Mouse (Mus musculus): ENCODE measurements around the gene Riok1.

Gene Riok1

DNA sequence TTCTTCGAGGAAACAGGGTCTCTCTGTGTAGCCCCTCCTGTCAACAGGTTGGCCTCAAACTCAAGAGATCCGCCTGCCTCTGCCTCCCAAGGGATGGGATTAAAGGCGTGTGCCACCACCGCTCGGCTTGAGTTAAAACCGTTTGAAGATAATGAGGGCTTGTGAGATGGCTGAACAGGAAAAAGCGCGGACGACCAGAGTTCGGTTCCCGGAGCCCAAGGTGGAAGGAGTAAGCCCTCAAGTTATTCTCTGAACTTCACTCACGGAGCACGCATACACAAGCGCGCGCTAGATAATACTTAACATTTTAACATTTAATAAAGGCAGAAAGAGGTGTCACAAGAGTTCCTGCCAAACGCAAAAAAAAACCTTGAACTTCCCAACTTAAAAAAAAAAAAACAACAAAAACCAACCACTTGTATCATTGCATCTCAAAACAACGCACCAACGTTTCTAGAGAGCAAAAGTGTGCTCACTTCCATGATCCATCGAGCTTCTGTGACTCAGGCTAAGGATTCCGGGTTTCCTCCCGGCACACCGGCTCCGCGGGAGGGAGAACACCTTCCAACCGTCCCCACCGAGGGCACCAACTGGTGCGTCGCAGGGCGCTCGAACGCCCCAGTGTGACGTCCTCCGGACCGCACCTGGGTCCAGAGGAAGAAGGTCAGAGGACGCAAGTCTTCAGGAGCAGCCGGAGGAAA, at the start of gene Riok1:
TSS of gene Riok1 (plus strand) at position 653 of the 701 bp plus-strand sequence.
- peak; percentile 22 to 23 for DNase-seq (ENCODE audit: low spot score in 2 of 2)

- no peak for DNase-seq (ENCODE audit: low spot score in 2 of 2)
These were observed 47.1 kb upstream of the Riok1 start for GRCm38 (mm10) chr13:37989701-37990100.

DNA sequence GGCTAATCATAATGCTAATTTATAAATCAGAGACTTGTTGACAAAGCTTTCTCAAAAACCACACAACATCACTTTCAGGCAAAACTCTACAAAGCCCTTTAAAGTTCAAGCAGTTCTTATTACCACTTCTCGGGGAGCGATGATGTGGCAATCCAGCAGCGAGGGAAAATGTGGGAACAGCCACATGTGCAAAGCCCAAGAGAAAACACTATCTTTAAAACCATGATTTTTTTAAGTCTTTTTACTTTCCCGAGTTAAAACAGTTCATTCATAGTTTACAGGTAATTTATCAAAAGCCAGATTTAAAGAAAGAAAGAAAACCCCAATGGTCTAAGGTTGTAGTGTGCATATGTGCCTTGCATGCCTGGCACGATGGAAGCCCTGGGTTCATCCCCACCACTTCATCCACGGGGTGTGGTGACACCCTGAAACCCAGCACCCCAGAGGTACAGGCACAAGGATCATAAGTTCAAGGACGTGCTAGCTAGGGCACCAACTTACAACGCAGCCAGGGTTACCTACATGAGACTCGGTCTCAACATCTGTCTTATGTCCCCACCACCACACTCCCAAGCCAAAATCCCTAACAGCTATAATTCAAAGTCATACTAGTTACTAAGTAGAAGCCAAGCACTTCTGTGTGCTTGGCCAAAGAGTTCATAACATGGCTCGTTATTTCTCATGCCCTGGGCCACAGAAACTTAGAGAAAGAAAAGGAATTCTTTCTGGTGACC, 44.0 kb upstream of the Riok1 start:
- DNase-seq (ENCODE audit: low spot score in 2 of 2) = peak in 1 of 2 experiments; percentile 28

DNA sequence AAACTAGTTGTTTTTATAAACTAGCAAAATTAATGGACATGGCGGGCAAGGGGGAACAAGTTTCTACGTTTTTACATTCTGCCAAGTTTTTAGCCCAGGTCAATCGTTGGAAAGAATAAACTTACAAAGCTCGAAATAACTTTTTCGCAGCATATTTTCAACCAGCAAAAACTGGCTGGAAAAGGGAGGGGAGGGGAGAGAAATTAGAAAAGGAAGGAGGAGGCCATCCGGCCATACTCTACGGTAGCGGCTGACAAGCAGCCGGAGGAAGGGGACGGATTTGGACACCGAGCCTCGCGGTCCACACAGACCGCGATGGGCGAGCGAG, 43.5 kb upstream of the Riok1 start:
- no peak for DNase-seq (ENCODE audit: low spot score in 2 of 2)

DNA sequence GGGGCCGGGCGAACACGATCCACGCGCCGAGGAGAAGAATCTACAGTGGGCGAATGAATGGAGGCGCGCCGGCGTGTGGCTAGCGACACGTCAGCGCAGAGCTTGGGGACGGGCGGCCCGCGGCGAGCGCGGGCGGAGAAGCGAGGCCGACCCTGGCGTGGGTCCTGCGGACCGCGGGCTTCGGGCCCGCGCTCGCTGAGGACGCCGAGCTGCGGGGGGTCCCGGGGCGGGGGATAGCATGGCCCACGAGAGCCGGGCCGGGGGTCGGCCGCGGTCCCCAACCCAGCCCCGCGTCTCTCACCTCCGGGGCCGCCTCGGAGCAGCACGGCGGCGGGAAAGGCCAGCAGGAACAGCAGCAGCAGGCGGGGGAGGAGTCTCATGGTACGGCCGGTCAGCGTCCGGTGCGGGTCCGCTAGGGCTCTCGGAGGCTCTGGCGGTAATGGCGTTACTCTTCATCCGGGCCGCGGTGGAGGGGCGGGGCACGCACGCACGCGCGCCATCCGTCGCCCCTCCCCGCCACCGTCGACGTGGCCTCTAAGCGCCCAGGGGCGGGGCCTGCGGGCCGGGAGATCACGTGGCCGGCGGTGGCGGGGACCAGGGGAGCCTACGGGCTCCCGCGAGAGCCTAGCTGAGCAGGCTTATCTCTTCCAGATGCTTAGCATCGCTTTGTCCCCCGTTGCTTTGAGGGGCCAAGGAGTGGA, 42.9 kb upstream of the Riok1 start, which contains the start of gene Ssr1:
TSS of gene Ssr1 (minus strand) at position 514 of the 701 bp plus-strand sequence.
- DNase-seq (ENCODE audit: low spot score in 2 of 2) = peak; percentile 97

DNA sequence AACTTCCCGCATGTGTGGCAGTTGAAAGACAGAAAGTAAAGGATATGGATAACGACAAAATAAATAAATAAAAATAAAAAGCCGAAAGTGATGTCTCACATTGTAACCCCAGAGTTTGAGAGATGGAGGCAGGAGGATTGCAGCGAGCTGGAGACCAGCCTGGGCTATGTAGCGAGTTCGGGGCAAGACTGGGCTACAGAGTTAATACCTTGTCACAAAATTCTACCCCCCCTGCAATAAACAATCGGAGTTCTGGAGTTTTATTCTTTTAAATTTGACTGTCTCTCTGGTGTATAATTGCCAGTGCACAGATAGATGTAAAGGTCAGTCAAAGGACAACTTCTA, 42.4 kb upstream of the Riok1 start:
- no peak for DNase-seq (ENCODE audit: low spot score in 2 of 2)

GRCm38 (mm10) chr13:37999713-38000112, 37.1 kb upstream of the Riok1 start:
- DNase-seq (ENCODE audit: low spot score in 2 of 2) = no peak

- no peak for DNase-seq (ENCODE audit: low spot score in 2 of 2)
These were observed 34.3 kb upstream of the Riok1 start for GRCm38 (mm10) chr13:38002461-38002860.

DNA sequence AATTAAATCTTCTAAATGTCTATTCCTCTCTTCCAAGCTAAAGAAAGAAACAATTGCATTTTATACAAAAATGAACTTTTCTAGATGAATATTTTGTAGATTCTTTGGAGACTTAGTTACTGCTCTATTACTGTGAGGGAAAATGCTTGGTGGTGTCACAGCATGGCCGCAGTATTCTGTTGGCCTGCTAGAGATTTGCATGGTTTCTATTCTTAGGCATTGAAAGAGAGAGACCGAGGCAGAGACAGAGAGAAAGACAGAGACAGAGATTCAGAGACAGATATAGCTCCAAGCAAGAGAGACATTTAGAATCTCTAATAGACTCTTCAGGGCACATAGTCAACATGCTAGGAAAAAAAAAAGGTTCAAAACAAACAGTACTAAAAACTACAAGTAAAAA, 28.8 kb upstream of the Riok1 start:
- DNase-seq (ENCODE audit: low spot score in 2 of 2) = no peak

- no peak for DNase-seq (ENCODE audit: low spot score in 2 of 2)
These were observed 26.9 kb upstream of the Riok1 start for GRCm38 (mm10) chr13:38009721-38010408.

GRCm38 (mm10) chr13:38010444-38010910, 26.3 kb upstream of the Riok1 start:
- no peak for DNase-seq (ENCODE audit: low spot score in 2 of 2)

- no peak for DNase-seq (ENCODE audit: low spot score in 2 of 2)
These were observed 24.4 kb upstream of the Riok1 start for GRCm38 (mm10) chr13:38012436-38012835.

DNA sequence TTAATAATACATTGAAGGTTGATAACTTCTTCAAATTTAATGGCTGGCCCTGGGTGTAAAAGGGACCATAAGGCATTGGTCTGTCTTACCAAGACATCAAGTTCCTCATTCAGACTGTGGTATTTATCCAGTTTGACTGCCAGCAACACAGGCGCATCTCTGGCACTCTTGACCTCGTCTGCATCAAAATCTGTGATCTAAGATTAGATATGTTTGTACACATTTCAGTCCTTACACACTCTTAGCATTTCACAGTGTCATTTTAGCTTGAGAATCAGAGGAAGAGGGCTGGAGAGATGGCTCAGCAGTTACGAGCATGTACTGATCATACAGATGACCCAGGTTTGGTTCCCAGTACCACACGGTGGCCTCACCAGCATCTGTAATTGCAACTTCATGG, 21.2 kb upstream of the Riok1 start:
- DNase-seq (ENCODE audit: low spot score in 2 of 2) = no peak

DNA sequence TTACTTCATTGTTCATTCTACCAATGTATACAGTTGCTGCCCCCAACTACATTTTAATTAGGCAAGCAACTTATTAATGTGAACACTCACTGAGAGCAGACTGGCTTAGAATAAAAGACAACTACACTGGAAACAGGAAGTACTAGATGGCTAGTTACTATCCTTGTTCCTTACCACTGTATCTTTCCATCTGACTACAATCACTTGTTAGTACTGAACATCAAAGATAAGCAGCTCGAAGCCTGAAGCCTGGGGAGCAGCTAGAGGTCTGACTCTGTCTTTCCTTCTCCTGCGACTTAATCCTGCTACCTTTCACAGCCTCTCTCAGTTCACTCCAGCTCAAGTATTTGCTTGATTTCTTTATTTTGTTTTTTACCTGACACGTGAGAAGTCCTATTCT, 18.0 kb upstream of the Riok1 start:
- DNase-seq (ENCODE audit: low spot score in 2 of 2) = no peak

DNA sequence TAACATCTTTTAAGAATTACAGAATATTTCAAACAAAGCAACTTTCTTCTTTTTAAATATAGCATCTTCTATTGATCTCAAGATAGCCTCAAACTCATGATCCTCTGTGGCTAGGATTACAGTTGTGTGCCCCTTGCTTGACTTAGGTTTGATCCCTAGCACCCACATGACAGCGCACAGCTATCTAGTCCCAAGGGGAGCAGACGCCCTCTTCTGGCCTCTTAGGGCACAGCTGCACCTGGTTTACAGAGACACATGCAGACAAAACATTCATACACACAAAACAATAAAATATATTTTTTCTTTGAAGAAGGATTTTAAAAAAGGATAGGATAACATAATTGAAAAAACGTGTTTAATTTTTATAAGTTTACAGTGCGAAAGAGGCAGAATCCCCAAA, 10.9 kb upstream of the Riok1 start:
- no peak for DNase-seq (ENCODE audit: low spot score in 2 of 2)

DNA sequence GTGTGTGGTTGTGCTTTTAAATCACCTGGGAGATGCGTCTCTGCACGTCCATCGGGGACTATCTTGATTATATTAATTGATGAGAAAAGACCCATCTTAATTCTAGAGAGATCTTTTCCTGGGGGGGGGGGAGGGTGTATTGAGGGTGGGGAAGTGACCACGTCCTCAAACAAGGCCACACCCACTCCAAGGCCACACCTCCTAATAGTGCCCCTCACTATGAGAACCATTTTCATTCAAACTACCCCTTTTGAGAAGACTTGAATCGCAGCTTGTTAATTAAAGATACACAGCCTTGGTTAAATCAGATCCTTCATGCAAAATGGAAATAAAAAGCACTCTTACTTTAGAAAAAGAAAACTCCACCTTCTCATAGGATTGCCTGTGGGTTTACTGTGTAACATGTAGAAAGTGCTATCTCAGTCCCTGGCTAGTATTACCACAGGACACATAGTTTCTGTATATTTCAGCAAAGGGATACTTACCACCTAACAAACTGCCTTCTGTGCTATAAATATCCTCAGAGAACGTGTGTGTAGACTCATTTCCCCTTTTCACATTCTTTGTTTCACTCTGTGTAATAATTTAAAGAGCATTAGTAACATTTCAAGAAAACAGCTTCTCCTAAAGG, 9.1 kb upstream of the Riok1 start:
- no peak for DNase-seq (ENCODE audit: low spot score in 2 of 2)

DNA sequence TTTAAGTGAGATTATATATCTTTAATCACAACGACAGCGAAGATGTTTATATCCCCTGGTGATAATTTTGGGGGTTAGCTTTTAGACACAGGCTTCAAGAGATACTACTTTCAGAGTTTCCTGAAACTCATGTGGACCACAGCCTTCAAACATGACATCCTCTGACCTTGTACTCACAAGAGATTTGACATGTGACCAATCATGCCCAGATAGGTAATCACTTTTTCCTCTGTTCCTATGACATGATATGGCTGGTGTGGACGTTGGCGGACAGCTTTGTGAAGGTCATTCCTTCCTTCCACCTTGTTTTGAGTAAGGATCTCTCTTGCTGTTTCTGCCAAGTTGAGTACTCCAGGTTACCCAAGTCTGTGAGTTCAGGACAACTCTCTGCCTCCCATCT, 8.4 kb upstream of the Riok1 start:
- no peak for DNase-seq (ENCODE audit: low spot score in 2 of 2)

GRCm38 (mm10) chr13:38037044-38037687, 371 bp downstream of the Riok1 start, which contains the start of gene Cage1:
TSS of gene Cage1 (minus strand) at chr13:38037069.
- DNase-seq (ENCODE audit: low spot score in 2 of 2) = peak; percentile 97

DNA sequence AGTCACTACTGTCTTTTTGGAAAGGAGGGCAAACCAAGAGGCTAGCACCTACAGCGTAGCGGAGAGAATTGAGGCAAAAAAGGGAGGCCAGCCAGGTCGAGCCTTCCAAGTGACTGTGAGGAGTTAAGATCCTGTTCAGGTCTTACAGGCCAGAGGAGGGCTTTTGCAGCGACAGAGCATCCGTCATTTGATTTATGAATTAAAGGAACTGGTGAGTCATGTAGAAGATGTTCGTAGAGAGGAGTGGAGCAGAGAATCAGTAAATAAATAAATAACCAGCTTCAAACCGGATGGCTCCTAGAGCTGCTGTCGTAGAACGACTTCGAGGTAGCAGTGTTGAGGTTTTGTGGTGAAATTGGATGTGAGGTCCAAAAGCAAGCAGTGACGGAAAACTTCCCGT, 1.0 kb downstream of the Riok1 start:
- no peak for DNase-seq (ENCODE audit: low spot score in 2 of 2)

- DNase-seq (ENCODE audit: low spot score in 2 of 2) = no peak
These were observed 13.1 kb downstream of the Riok1 start for GRCm38 (mm10) chr13:38049888-38050287.

DNA sequence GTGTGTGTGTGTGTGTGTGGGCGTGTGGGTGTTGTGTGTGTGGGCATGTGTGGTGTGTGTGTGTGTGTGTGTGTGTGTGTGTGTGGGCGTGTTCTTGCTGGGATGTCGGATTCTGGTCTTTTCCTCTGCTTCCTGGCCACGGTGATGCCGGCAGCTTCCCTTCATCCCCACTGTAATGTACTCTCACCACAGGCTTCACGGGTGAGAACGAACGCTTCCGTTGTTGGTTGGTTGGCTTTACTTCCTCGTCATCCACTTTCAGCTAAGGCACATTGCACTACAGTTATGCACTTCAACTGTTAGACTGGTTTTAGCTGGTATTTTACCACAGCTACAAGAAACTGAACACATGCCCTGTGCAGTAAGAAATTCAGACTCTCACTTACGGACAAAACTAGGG, 25.9 kb downstream of the Riok1 start:
- no peak for DNase-seq (ENCODE audit: low spot score in 2 of 2)
